Mouse (Mus musculus) CH12.LX (cell line): ENCODE measurements around the gene Usp46. TPM values are rescaled to one million over a fixed set of nuclear protein-coding genes. Genes with fewer than 3 reads are reported as not detected.

Experiments used
- DNase-seq: peaks from one replicate; pipeline ENCODE4 v3.0.0-alpha.2; 2013; ENCODE audit errors: extremely low read depth
- H3K27ac ChIP-seq: 2 replicates; pipeline ENCODE4 v1.5.1; 2012; ENCODE audit warnings: low read depth, mild to moderate bottlenecking, control low read depth, moderate library complexity; ENCODE audit not compliant: insufficient read depth
- H3K27me3 ChIP-seq: replicated peaks from 2 replicates; pipeline ENCODE3; 2012; ENCODE audit warnings: inconsistent platforms
- H3K36me3 ChIP-seq, 2 experiments: replicated peaks in 1 of 2; 2 replicates each; pipeline versions ENCODE3 to v1.6.1; 2012; ENCODE audit warnings: inconsistent platforms in 1 of 2, low read length in 1 of 2, mild to moderate bottlenecking in 1 of 2, mixed read lengths in 1 of 2, moderate library complexity in 1 of 2; ENCODE audit not compliant: control insufficient read depth in 1 of 2, insufficient read depth in 1 of 2
- H3K4me1 ChIP-seq, 2 experiments: 2 replicates each; pipeline ENCODE4 v1.6.1; 2012; ENCODE audit warnings: inconsistent platforms in 1 of 2, moderate library complexity in 1 of 2; ENCODE audit not compliant: insufficient read depth in 2 of 2, control insufficient read depth in 1 of 2
- H3K4me2 ChIP-seq: 2 replicates; pipeline ENCODE4 v1.6.1; 2012; ENCODE audit warnings: low read depth, mild to moderate bottlenecking, control low read depth; ENCODE audit not compliant: poor library complexity, insufficient read depth, severe bottlenecking
- H3K4me3 ChIP-seq, 3 experiments: fragments of 150-350 bp in 1 of 3; sonication (generic) in 1 of 3; replicated peaks in 1 of 3; 2 replicates each; pipeline versions ENCODE3 to v1.5.1; 2011 to 2012; ENCODE audit warnings: low read depth in 2 of 3, low read length in 2 of 3, mild to moderate bottlenecking in 2 of 3, moderate library complexity in 2 of 3, control low read depth in 1 of 3, improper control_type of control experiment in 1 of 3, inconsistent platforms in 1 of 3, mixed read lengths in 1 of 3; ENCODE audit not compliant: poor library complexity in 1 of 3
- H3K79me2 ChIP-seq: replicated peaks from 2 replicates; pipeline ENCODE4 v1.6.1; 2012; ENCODE audit warnings: mild to moderate bottlenecking, moderate library complexity; ENCODE audit not compliant: control insufficient read depth, poor library complexity, insufficient read depth, severe bottlenecking; ENCODE audit errors: extremely low read depth
- H3K9ac ChIP-seq: 2 replicates; pipeline ENCODE4 v1.6.1; 2012; ENCODE audit warnings: low read depth, mild to moderate bottlenecking, control low read depth, moderate library complexity; ENCODE audit not compliant: insufficient read depth
- H3K9me3 ChIP-seq: replicated peaks from 2 replicates; pipeline ENCODE3; 2012; ENCODE audit warnings: low read length, inconsistent platforms, mixed read lengths
- EP300 ChIP-seq: IDR thresholded peaks from 2 replicates; pipeline ENCODE4 v1.6.1; 2011; ENCODE audit warnings: low read length, improper control_type of control experiment
- MXI1 ChIP-seq: IDR thresholded peaks from 2 replicates; pipeline ENCODE4 v1.6.1; 2011; ENCODE audit warnings: mild to moderate bottlenecking, low read depth, low read length, improper control_type of control experiment
- POLR2AphosphoS2 ChIP-seq: IDR thresholded peaks from 2 replicates; pipeline ENCODE4 v1.6.1; 2011; ENCODE audit warnings: low read depth, low read length, improper control_type of control experiment
- USF1 ChIP-seq: IDR thresholded peaks from 2 replicates; pipeline ENCODE4 v1.6.1; 2014; ENCODE audit warnings: low read depth, mild to moderate bottlenecking, inconsistent platforms, low read length, improper control_type of control experiment
- dilution Hi-C: fragments of 300-500 bp; cut with MboI; formaldehyde crosslinking; loops from 2 replicates; pipeline ENCODE4 v1.14.3; 2020; ENCODE audit warnings: low sequenced_read_pairs; ENCODE audit not compliant: extremely low pct_unique_long_range_greater_than_20kb, extremely low pct_ligation_motif_present
- in situ Hi-C: fragments of 300-500 bp; cut with MboI; formaldehyde crosslinking; loops from 3 replicates; pipeline ENCODE4 v1.14.3; 2019; ENCODE audit warnings: low sequenced_read_pairs, low pct_ligation_motif_present, low pct_unique_long_range_greater_than_20kb, mixed read lengths
- polyA plus RNA-seq: library from polyadenylated mRNA; unstranded; fragments of >175 nt; gene quantifications from 2 replicates; pipeline ENCODE4 v1.2.1, GENCODE M21; 2012; ENCODE audit warnings: low read depth; ENCODE audit not compliant: insufficient read length
- total RNA-seq, 2 experiments: library from RNA; depleted of rRNA; stranded (reverse); fragments of 300-350 nt in 1 of 2; fragments of >200 nt in 1 of 2; gene quantifications; 2 replicates each; pipeline ENCODE4 v1.2.3; 2012 to 2014

The Usp46 gene
- total and polyA plus RNA-seq, 3 experiments: 5.1 to 16.3 (median 15.6) TPM

- no peak overlapping the region for H3K9ac ChIP-seq
- in situ Hi-C loops: no loop called here
- TF ChIP-seq POLR2AphosphoS2: no peak; the same call in none of the 2 replicates
- TF ChIP-seq USF1: no peak
- TF ChIP-seq EP300: no peak
- TF ChIP-seq MXI1: no peak
- DNase-seq: no peak
- peaks cover 29 to 66% of the 10 kb centered on the region in 2 experiments for H3K36me3 ChIP-seq
- no peaks in the 10 kb centered on the region for H3K27me3 ChIP-seq
- no peak overlapping the region for H3K4me2 ChIP-seq
- peaks cover 4 to 28% of the 10 kb centered on the region in 2 experiments; a peak in 3 of 4 replicates for H3K4me1 ChIP-seq
- H3K27ac ChIP-seq: no peak overlapping the region
- H3K79me2 ChIP-seq: peaks cover 17% of the 10 kb centered on the region
- H3K9me3 ChIP-seq: no peaks in the 10 kb centered on the region
- H3K4me3 ChIP-seq: no peak overlapping the region
- dilution Hi-C loops: no loop called here
Observed at GRCm38 (mm10) chr5:73950809-73951648, 117.2 kb downstream of the Usp46 start.

Other genes starting within 250 kb of the Usp46 start
- gene Rasl11b, start 126.9 kb upstream of the Usp46 start, total RNA-seq (2012; rRNA removed): 0.21 and 0.25 TPM in 2 replicates
- 0.34 and 0.60 TPM in 2 replicates for gene Rasl11b, start 126.9 kb upstream of the Usp46 start, total RNA-seq (2014; rRNA removed)
- gene Rasl11b, start 126.9 kb upstream of the Usp46 start, polyA plus RNA-seq: 2.7 and 2.9 TPM in 2 replicates